Mouse (Mus musculus): ENCODE data around the gene Fancd2.

The Fancd2 gene

GRCm38 (mm10) chr6:113530932-113531839 is at the start of gene Fancd2, which contains the start of gene Emc3:
Gene Fancd2 (plus strand): TSS chr6:113531682.
Gene Emc3 (minus strand): TSS chr6:113531652.
- peak; percentile 98 for DNase-seq

- DNase-seq: no peak
Measured at GRCm38 (mm10) chr6:113482477-113483099, 48.9 kb upstream of the Fancd2 start.

- peak; percentile 100 for DNase-seq
Measured at GRCm38 (mm10) chr6:113483100-113483615, 48.3 kb upstream of the Fancd2 start, which contains the start of gene Creld1. Gene Creld1 (plus strand): TSS chr6:113483297.

GRCm38 (mm10) chr6:113483729-113484128 is 47.8 kb upstream of the Fancd2 start:
- DNase-seq: peak; percentile 95

- peak; percentile 87 for DNase-seq
Measured at GRCm38 (mm10) chr6:113487125-113487576, 44.3 kb upstream of the Fancd2 start.

GRCm38 (mm10) chr6:113489410-113489809 is 42.1 kb upstream of the Fancd2 start:
- peak; percentile 88 for DNase-seq

- no peak for DNase-seq
Measured at GRCm38 (mm10) chr6:113492101-113492864, 39.2 kb upstream of the Fancd2 start.

- DNase-seq: peak; percentile 97
Measured at GRCm38 (mm10) chr6:113494258-113494788, 37.2 kb upstream of the Fancd2 start.

GRCm38 (mm10) chr6:113495071-113495675 is 36.3 kb upstream of the Fancd2 start:
- no peak for DNase-seq

- DNase-seq: no peak
Measured at GRCm38 (mm10) chr6:113499346-113499745, 32.1 kb upstream of the Fancd2 start.

GRCm38 (mm10) chr6:113501388-113502084 is 29.9 kb upstream of the Fancd2 start, which contains the start of gene Prrt3:
Gene Prrt3 (minus strand): TSS chr6:113501931.
- DNase-seq: no peak

- DNase-seq: no peak
Measured at GRCm38 (mm10) chr6:113502801-113503200, 28.7 kb upstream of the Fancd2 start.

GRCm38 (mm10) chr6:113505689-113506088 is 25.8 kb upstream of the Fancd2 start:
- DNase-seq: no peak

GRCm38 (mm10) chr6:113507130-113507529 is 24.4 kb upstream of the Fancd2 start:
- no peak for DNase-seq

- DNase-seq: no peak
Measured at GRCm38 (mm10) chr6:113508272-113508946, 23.1 kb upstream of the Fancd2 start.

- no peak for DNase-seq
Measured at GRCm38 (mm10) chr6:113508947-113509280, 22.6 kb upstream of the Fancd2 start.

GRCm38 (mm10) chr6:113513944-113514343 is 17.5 kb upstream of the Fancd2 start:
- no peak for DNase-seq

GRCm38 (mm10) chr6:113514600-113514999 is 16.9 kb upstream of the Fancd2 start:
- no peak for DNase-seq

GRCm38 (mm10) chr6:113517434-113518080 is 13.9 kb upstream of the Fancd2 start:
- DNase-seq: no peak

- DNase-seq: no peak
Measured at GRCm38 (mm10) chr6:113522310-113522709, 9.2 kb upstream of the Fancd2 start.

Data from heart, adult 11 months (tissue).